Comparison of ENCODE assay signal across 10 mouse cellular contexts in the genomic region with DNA sequence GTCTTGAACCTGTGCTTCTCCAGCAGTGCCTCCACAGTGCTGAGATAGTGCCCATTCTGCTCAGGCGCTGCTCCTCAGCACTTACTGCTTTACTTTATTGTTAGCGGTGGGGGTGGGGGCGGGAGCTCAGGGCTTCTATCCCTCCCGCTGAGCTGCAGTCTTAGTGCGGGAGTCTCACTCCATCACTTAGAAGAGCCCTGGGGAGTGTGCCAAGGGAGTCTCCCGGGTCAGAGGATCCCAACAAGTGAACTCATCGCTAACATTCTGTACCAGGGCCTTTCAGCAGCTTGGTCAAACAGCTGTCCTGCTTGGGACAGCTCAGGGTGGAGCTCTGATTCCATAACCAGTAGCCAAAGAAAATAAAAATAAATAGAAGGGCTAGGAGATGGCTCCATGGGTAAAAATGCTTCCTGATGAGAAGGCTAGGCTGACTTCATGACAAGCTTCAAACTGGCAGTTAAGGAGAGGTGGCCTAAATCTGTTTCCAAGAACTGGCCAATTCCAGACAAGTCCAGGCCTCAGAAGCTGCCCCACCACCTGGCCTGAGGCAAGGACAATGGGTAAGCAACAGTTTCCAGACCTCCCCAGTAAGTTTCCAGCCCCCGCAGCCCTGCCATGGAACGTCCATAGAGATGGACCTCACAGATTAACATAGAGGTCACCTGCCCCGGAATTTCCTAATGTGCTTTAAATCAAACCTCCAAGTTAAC. TPM values are rescaled to one million over a fixed set of nuclear protein-coding genes. Genes with fewer than 3 reads are reported as not detected.
A peak's percentile ranks its signal among the peaks of the same experiment; 100 is the strongest.
DNase-seq lines count a peak whose midpoint lies in the region; ATAC-seq lines count a peak whose summit lies in the region.
"Had no signal": no experiment of that assay in that cellular context is flagged by ENCODE, and none has a peak within 500 bp of the region (broad histone marks: within the 10 kb centered on the region; RNA-seq: fewer than 3 reads in every experiment).

No protein-coding gene starts in this region.

- H3K4me1 ChIP-seq in kidney, embryonic 14.5 days (ENCODE audit: control insufficient read depth, insufficient read depth, low read length), result peaks cover 19% of the 10 kb centered on the region
- peaks cover 34% of the 10 kb centered on the region for H3K4me1 ChIP-seq in kidney, embryonic 16.5 days (ENCODE audit: insufficient read depth, low read length)
- peaks cover 29% of the 10 kb centered on the region for H3K4me1 ChIP-seq in neural tube, embryonic 15.5 days

- no peak overlapping the region for H3K9ac ChIP-seq in kidney, embryonic 14.5 days (ENCODE audit: low read depth, low read length)
- no peak overlapping the region for H3K9ac ChIP-seq in kidney, embryonic 16.5 days (replicated peaks; ENCODE audit: low read length)
- H3K9ac ChIP-seq in neural tube, embryonic 15.5 days (replicated peaks), result no peak overlapping the region

- no peaks in the 10 kb centered on the region for H3K9me3 ChIP-seq in kidney, embryonic 14.5 days (ENCODE audit: control insufficient read depth, low read length)
- no peaks in the 10 kb centered on the region for H3K9me3 ChIP-seq in kidney, embryonic 16.5 days (ENCODE audit: low read length)
- no peaks in the 10 kb centered on the region for H3K9me3 ChIP-seq in neural tube, embryonic 15.5 days (replicated peaks)
- H3K9me3 ChIP-seq: G1E had no signal

- no peak overlapping the region for H3K4me3 ChIP-seq in kidney, embryonic 14.5 days (ENCODE audit: low read length)
- H3K4me3 ChIP-seq in kidney, embryonic 16.5 days (ENCODE audit: low read length), result no peak overlapping the region
- H3K4me3 ChIP-seq in neural tube, embryonic 15.5 days (replicated peaks), result no peak overlapping the region

- no peaks in the 10 kb centered on the region for H3K27me3 ChIP-seq in kidney, embryonic 14.5 days (ENCODE audit: control insufficient read depth, insufficient read depth, low read length)
- no peaks in the 10 kb centered on the region for H3K27me3 ChIP-seq in kidney, embryonic 16.5 days (ENCODE audit: insufficient read depth, low read length)
- H3K27me3 ChIP-seq in neural tube, embryonic 15.5 days (replicated peaks), result no peaks in the 10 kb centered on the region

- ATAC-seq in kidney, embryonic 14.5 days (ENCODE audit: low FRiP score, low TSS enrichment), result no peak
- ATAC-seq in kidney, embryonic 16.5 days (ENCODE audit: low FRiP score, low TSS enrichment), result no peak
- ATAC-seq in neural tube, embryonic 15.5 days (ENCODE audit: low FRiP score), result no peak

- 58% methylated on average over 10 of the region's 10 CpGs for WGBS in kidney, embryonic 14.5 days
- 62% methylated on average over 10 of the region's 10 CpGs for WGBS in kidney, embryonic 16.5 days
- WGBS in neural tube, embryonic 15.5 days, result 65% methylated on average over 10 of the region's 10 CpGs

- DNase-seq in kidney, adult 11 months, result peak; percentile 77
- peak; percentile 98 for DNase-seq in heart, adult 11 months
- no peak for DNase-seq in ovary, postnatal 14 days (ENCODE audit: low spot score)
- DNase-seq in retina, postnatal 1 day, result no peak
- DNase-seq in thymus, postnatal 25 days, result no peak
- DNase-seq: thymus, postnatal 36 days had no signal

- peaks cover 8% of the 10 kb centered on the region for H3K36me3 ChIP-seq in kidney, embryonic 14.5 days (ENCODE audit: control insufficient read depth, insufficient read depth, low read length)
- H3K36me3 ChIP-seq in kidney, embryonic 16.5 days (ENCODE audit: insufficient read depth, low read length), result no peaks in the 10 kb centered on the region
- no peaks in the 10 kb centered on the region for H3K36me3 ChIP-seq in neural tube, embryonic 15.5 days

- no peak overlapping the region for H3K4me2 ChIP-seq in kidney, embryonic 14.5 days (replicated peaks; ENCODE audit: low read depth, low read length)
- no peak overlapping the region for H3K4me2 ChIP-seq in kidney, embryonic 16.5 days (replicated peaks; ENCODE audit: low read depth, low read length)
- H3K4me2 ChIP-seq in neural tube, embryonic 15.5 days, result no peak overlapping the region

- H3K27ac ChIP-seq in kidney, embryonic 14.5 days (ENCODE audit: low read depth, low read length), result no peak overlapping the region; the same call in 1 of the 2 replicates
- H3K27ac ChIP-seq in kidney, embryonic 16.5 days (ENCODE audit: low read length), result peak overlapping the region; percentile 80; the same call in 1 of the 2 replicates
- H3K27ac ChIP-seq in neural tube, embryonic 15.5 days (replicated peaks), result peak overlapping the region; percentile 99

RNA-seq across cellular contexts. Expression of a gene that starts 1.3 kb away (rescaled TPM):
- 353 and 447 TPM in 2 replicates for polyA plus RNA-seq in kidney, embryonic 14.5 days (2014; fragmentation: Nextera tagmentation; extraction: Ambion mirVana)
- 272 and 281 TPM in 2 replicates for polyA plus RNA-seq in kidney, embryonic 16.5 days (2015; fragmentation: Nextera tagmentation; extraction: Ambion mirVana)
- polyA plus RNA-seq in neural tube, embryonic 15.5 days (2015; fragmentation: Nextera tagmentation; extraction: Ambion mirVana), result 191 and 206 TPM in 2 replicates

RNA-seq across cellular contexts. Expression of a gene that starts 11.6 kb away (rescaled TPM):
- 62.2 and 62.6 TPM in 2 replicates for polyA plus RNA-seq in kidney, embryonic 14.5 days (2014; fragmentation: Nextera tagmentation; extraction: Ambion mirVana)
- polyA plus RNA-seq in kidney, embryonic 16.5 days (2015; fragmentation: Nextera tagmentation; extraction: Ambion mirVana), result 88.5 TPM in 2 replicates
- polyA plus RNA-seq in neural tube, embryonic 15.5 days (2015; fragmentation: Nextera tagmentation; extraction: Ambion mirVana), result 78.6 TPM in 2 replicates

RNA-seq across cellular contexts. Expression of a gene that starts 27.0 kb away (rescaled TPM):
- polyA plus RNA-seq in kidney, embryonic 14.5 days (2014; fragmentation: Nextera tagmentation; extraction: Ambion mirVana), result 95.1 and 117 TPM in 2 replicates
- polyA plus RNA-seq in kidney, embryonic 16.5 days (2015; fragmentation: Nextera tagmentation; extraction: Ambion mirVana), result 42.1 and 47.4 TPM in 2 replicates
- 73.7 and 82.7 TPM in 2 replicates for polyA plus RNA-seq in neural tube, embryonic 15.5 days (2015; fragmentation: Nextera tagmentation; extraction: Ambion mirVana)

RNA-seq across cellular contexts. Expression of a gene that starts 31.5 kb away (rescaled TPM):
- 0.12 TPM in 1 of 2 replicates, not detected in the other for polyA plus RNA-seq in kidney, embryonic 14.5 days (2014; fragmentation: Nextera tagmentation; extraction: Ambion mirVana)
- polyA plus RNA-seq in kidney, embryonic 16.5 days (2015; fragmentation: Nextera tagmentation; extraction: Ambion mirVana), result 0.04 and 0.06 TPM in 2 replicates
- 0.04 and 0.09 TPM in 2 replicates for polyA plus RNA-seq in neural tube, embryonic 15.5 days (2015; fragmentation: Nextera tagmentation; extraction: Ambion mirVana)
- polyA plus RNA-seq: G1E had no signal

RNA-seq across cellular contexts. Expression of a gene that starts 39.5 kb away (rescaled TPM):
- 0.31 and 0.41 TPM in 2 replicates for polyA plus RNA-seq in kidney, embryonic 14.5 days (2014; fragmentation: Nextera tagmentation; extraction: Ambion mirVana)
- 1.0 and 1.2 TPM in 2 replicates for polyA plus RNA-seq in kidney, embryonic 16.5 days (2015; fragmentation: Nextera tagmentation; extraction: Ambion mirVana)
- polyA plus RNA-seq in neural tube, embryonic 15.5 days (2015; fragmentation: Nextera tagmentation; extraction: Ambion mirVana), result 0.22 TPM in 2 replicates

Comparison
In these comparisons a context has a peak if more than half of its experiments do, and no peak if none do; other contexts are left out.
1. DNase-seq: peak in kidney, adult 11 months (single experiment) and heart, adult 11 months (single experiment); none in ovary, postnatal 14 days (single experiment), retina, postnatal 1 day (single experiment) and thymus, postnatal 25 days (single experiment).